Mouse (Mus musculus) liver, postnatal 0 days (tissue): ENCODE measurements around the gene Wdhd1. TPM values are rescaled to one million over a fixed set of nuclear protein-coding genes. Genes with fewer than 3 reads are reported as not detected.

Source experiments
- ATAC-seq: fragments of 200-750 bp; cut with Nextera tagmentation; 2 replicates; pipeline ENCODE4 v1.8.0; 2017; ENCODE audit warnings: mild to moderate bottlenecking, moderate library complexity
- DNase-seq: peaks from one replicate; pipeline ENCODE4 v3.0.0-alpha.2; 2016
- H3K27ac ChIP-seq: fragments of 300-500 bp; sonication (generic); 2 replicates; pipeline ENCODE4 v1.5.1; 2014; ENCODE audit warnings: antibody characterized with exemption, moderate library complexity, mild to moderate bottlenecking, low read depth
- H3K27me3 ChIP-seq: fragments of 300-500 bp; sonication (generic); 2 replicates; pipeline ENCODE4 v1.6.1; 2014; ENCODE audit warnings: low read length, control low read depth, mixed read lengths; ENCODE audit not compliant: insufficient read depth
- H3K36me3 ChIP-seq: fragments of 300-500 bp; sonication (generic); replicated peaks from 2 replicates; pipeline ENCODE4 v1.6.1; 2014; ENCODE audit warnings: mild to moderate bottlenecking, control low read depth, low read length, moderate library complexity, mixed read lengths; ENCODE audit not compliant: insufficient read depth
- H3K4me1 ChIP-seq: fragments of 300-500 bp; sonication (generic); 2 replicates; pipeline ENCODE4 v1.6.1; 2014; ENCODE audit warnings: antibody characterized with exemption, mild to moderate bottlenecking, control low read depth; ENCODE audit not compliant: insufficient read depth
- H3K4me2 ChIP-seq: fragments of 300-500 bp; sonication (generic); 2 replicates; pipeline ENCODE4 v1.6.1; 2014; ENCODE audit warnings: low read depth, mild to moderate bottlenecking, low read length, moderate library complexity, mixed read lengths
- H3K4me3 ChIP-seq: fragments of 300-500 bp; sonication (generic); 2 replicates; pipeline ENCODE4 v1.5.1; 2014; ENCODE audit warnings: low read depth, low read length
- H3K9ac ChIP-seq: fragments of 300-500 bp; sonication (generic); replicated peaks from 2 replicates; pipeline ENCODE4 v1.6.1; 2014; ENCODE audit warnings: mild to moderate bottlenecking, moderate library complexity
- H3K9me3 ChIP-seq: fragments of 300-500 bp; sonication (generic); 2 replicates; pipeline ENCODE4 v1.6.1; 2016; ENCODE audit warnings: mild to moderate bottlenecking, control low read depth, low read length, mixed read lengths
- CTCF ChIP-seq: sonication (generic); IDR thresholded peaks from 2 replicates; pipeline ENCODE4 v1.5.1; 2016; ENCODE audit warnings: antibody characterized with exemption, low read depth
- EP300 ChIP-seq: IDR thresholded peaks from 2 replicates; pipeline ENCODE4 v1.6.1; 2016; ENCODE audit warnings: antibody characterized with exemption, low read depth, mild to moderate bottlenecking
- WGBS: fragments of 180-500 bp; shearing (Covaris S2); extraction: QIAGEN DNeasy Blood & Tissue Kit; methylation state at CpG from one replicate; pipeline ENCODE4 v1.1.7; 2014; ENCODE audit not compliant: insufficient replicate concordance; 5-methylcytosine and 5-hydroxymethylcytosine counted together
- polyA plus RNA-seq: library from polyadenylated mRNA; unstranded; fragments of >200 nt; fragmentation: Nextera tagmentation; extraction: Ambion mirVana; gene quantifications from 2 replicates; pipeline ENCODE4 v1.2.1, GENCODE M21; 2015

Gene Wdhd1
- polyA plus RNA-seq, 1 experiment from 2014 or later: 13.7 TPM

- ATAC-seq (no peak), DNase-seq (peak; percentile 26)
- peak overlapping the region; percentile 80 for H3K4me3 ChIP-seq
- no peaks in the 10 kb centered on the region for H3K9me3 ChIP-seq
- 12% methylated on average over 3 of the region's 3 CpGs for WGBS
- TF ChIP-seq EP300 (no peak), CTCF (0 out of 2 replicates have a peak, but pooled peaks have one; percentile 34)
- peaks cover 10% of the 10 kb centered on the region for H3K4me1 ChIP-seq
- peaks cover 29% of the 10 kb centered on the region for H3K36me3 ChIP-seq
- no peak overlapping the region for H3K27ac ChIP-seq
- H3K4me2 ChIP-seq: peak overlapping the region; percentile 77
- peak overlapping the region; percentile 82 for H3K9ac ChIP-seq
- no peaks in the 10 kb centered on the region for H3K27me3 ChIP-seq
Measured at GRCm38 (mm10) chr14:47275417-47275816, 1.2 kb downstream of the Wdhd1 start.

DNA sequence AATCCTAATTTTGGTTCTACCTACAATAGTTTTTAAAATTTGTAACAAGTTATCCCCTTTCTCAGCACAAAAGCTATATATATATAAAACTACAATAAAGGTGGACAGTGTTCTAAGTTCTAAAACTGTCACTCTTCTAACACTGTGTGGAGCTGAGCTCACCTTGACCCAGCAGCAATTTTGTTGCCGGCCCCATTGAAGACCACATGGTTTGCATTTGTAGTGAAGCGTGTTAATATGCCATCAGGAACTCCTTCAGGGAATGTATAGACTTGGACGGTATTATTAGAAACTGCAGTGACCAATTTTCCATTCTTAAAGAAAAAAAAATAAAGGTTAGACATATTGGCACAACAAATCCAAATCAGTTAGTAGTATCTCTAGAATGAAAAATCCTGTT is 2.9 kb downstream of the Wdhd1 start:
- H3K36me3 ChIP-seq: peaks cover 43% of the 10 kb centered on the region
- WGBS: 90% methylated on average over 3 of the region's 3 CpGs
- no peak for DNase-seq
- H3K4me2 ChIP-seq: no peak overlapping the region
- no peak for ATAC-seq
- no peak overlapping the region for H3K27ac ChIP-seq
- H3K4me3 ChIP-seq: no peak overlapping the region
- H3K4me1 ChIP-seq: peaks cover 10% of the 10 kb centered on the region
- H3K27me3 ChIP-seq: no peaks in the 10 kb centered on the region
- H3K9me3 ChIP-seq: no peaks in the 10 kb centered on the region
- TF ChIP-seq EP300 (no peak), CTCF (no peak)
- H3K9ac ChIP-seq: no peak overlapping the region

DNA sequence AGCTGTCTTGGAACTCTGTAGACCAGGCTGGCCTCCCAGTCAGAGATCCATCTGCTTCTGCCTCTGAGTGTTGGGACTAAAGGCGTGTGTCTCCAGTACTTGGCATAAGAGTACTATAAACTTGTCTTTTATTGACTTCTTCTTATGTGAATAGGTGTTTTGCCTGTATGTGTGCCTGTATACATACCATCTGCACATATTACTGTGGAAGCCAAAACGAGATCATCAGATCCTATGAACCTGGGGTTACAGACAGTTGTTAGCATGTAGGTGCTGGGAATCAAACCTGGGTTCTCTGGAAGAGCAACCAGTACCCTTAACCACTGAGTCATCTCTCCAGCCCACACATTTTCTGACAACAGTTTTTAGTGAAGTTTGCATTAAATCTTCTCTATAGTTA is 7.0 kb downstream of the Wdhd1 start:
- 93% methylated on average over 2 of the region's 2 CpGs for WGBS

DNA sequence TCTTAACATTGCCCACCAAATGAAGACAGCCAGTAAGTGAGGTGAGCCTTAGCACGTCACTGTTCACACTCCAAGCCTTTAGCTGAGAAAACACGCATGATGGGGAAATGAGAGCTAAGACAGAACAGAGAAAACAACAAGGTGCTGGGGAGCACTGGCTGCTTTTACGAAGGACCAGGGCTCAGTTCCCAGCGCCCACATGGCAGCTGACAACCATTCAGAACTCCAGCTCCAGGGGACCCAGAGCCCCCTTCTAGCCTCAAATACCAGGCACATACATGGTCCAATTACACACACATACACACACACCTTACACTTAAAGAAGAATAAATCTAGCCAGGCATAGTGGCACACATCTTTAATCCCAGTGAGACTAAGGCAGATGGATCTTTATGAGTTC is 7.6 kb downstream of the Wdhd1 start:
- H3K9me3 ChIP-seq: no peaks in the 10 kb centered on the region
- 94% methylated on average over 4 of the region's 4 CpGs for WGBS
- no peaks in the 10 kb centered on the region for H3K4me1 ChIP-seq
- ATAC-seq (no peak), DNase-seq (no peak)
- no peaks in the 10 kb centered on the region for H3K27me3 ChIP-seq
- no peak overlapping the region for H3K4me2 ChIP-seq
- no peak overlapping the region for H3K9ac ChIP-seq
- no peak overlapping the region for H3K27ac ChIP-seq
- H3K36me3 ChIP-seq: peaks cover 78% of the 10 kb centered on the region
- TF ChIP-seq EP300 (no peak), CTCF (no peak)
- H3K4me3 ChIP-seq: no peak overlapping the region

More for the DNA sequence above, 7.0 kb downstream of the Wdhd1 start:
- peaks cover 80% of the 10 kb centered on the region for H3K36me3 ChIP-seq
- H3K27me3 ChIP-seq: no peaks in the 10 kb centered on the region
- no peak overlapping the region for H3K9ac ChIP-seq
- no peak for ATAC-seq
- H3K4me2 ChIP-seq: no peak overlapping the region
- H3K9me3 ChIP-seq: no peaks in the 10 kb centered on the region
- DNase-seq: no peak
- no peaks in the 10 kb centered on the region for H3K4me1 ChIP-seq
- no peak overlapping the region for H3K4me3 ChIP-seq
- no peak overlapping the region for H3K27ac ChIP-seq
- TF ChIP-seq EP300 (no peak), CTCF (no peak)

DNA sequence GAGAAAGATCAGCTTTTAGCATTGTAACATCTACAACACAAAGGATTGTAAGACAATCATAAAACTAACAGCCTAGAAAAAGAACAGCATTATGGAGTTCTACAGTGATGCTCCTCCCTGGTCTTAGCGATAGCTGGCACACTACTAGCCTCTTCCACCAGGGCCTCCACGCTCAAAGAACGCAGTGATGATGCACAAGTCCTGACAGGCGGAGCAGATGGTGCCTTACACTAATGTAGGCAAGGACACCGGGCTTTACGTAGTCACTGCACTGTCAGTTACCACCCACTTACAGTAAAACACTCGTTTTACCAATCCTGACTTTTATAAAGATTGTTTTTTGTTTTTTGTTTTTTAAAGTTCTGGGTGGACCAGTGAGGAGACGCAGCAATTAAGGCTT is 10.8 kb downstream of the Wdhd1 start:
- Histone ChIP-seq H3K4me3 (no peak overlapping the region), H3K36me3 (peaks cover 66% of the 10 kb centered on the region), H3K9me3 (no peaks in the 10 kb centered on the region), H3K27ac (no peak overlapping the region), H3K4me2 (no peak overlapping the region), H3K27me3 (no peaks in the 10 kb centered on the region), H3K4me1 (no peaks in the 10 kb centered on the region), H3K9ac (no peak overlapping the region)
- ATAC-seq: no peak
- TF ChIP-seq CTCF (no peak), EP300 (no peak)
- no peak for DNase-seq
- 94% methylated on average over 8 of the region's 8 CpGs for WGBS

DNA sequence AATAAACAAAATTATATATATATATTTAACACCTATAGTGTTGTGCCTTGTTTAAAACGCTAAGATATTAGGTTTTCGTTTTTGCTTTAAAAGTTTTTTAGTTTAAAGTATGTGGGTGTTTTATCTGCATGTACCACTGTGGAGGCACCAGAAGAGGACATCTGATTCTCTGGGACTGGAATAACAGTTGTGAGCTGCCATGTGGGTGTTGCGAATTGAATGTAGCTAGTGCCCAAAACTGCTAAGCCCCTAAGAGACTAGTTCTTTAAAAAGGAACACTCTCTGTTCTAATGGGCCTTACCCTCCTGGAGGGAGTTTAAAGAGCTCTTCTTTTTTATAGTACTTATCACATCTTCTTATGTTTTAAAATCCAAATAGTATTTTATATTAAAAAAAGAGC is 11.8 kb downstream of the Wdhd1 start:
- no peak for DNase-seq
- H3K4me1 ChIP-seq: no peaks in the 10 kb centered on the region
- H3K36me3 ChIP-seq: peaks cover 68% of the 10 kb centered on the region
- TF ChIP-seq EP300: no peak
- TF ChIP-seq CTCF: no peak
- H3K4me3 ChIP-seq: no peak overlapping the region
- H3K4me2 ChIP-seq: no peak overlapping the region
- no peak overlapping the region for H3K27ac ChIP-seq
- no peaks in the 10 kb centered on the region for H3K9me3 ChIP-seq
- H3K27me3 ChIP-seq: no peaks in the 10 kb centered on the region
- no peak for ATAC-seq
- H3K9ac ChIP-seq: no peak overlapping the region
- 90% methylated on average over 3 of the region's 3 CpGs for WGBS

DNA sequence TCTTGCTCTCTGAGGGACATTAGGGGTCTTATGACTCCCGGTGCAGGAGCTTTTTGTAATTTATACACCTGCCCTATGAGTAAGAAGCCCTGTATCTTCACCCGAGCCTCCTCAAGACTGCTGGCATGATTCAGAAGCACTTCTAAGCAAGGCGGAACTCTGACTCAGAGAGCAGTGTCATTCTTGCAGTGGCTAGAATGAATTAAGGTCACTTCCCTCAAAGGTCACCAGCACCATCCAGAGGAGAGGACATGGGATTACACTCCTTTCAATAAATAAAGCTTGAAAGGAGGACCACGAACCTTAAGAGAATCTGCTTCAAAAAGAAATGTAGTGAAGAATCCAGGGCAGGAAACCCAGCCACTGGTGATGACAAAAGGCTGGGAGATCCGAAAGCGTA is 26.8 kb downstream of the Wdhd1 start:
- H3K27ac ChIP-seq: no peak overlapping the region
- ATAC-seq (no peak), DNase-seq (no peak)
- peak; percentile 71 for TF ChIP-seq CTCF
- TF ChIP-seq EP300: no peak
- H3K4me3 ChIP-seq: no peak overlapping the region
- H3K9ac ChIP-seq: no peak overlapping the region
- H3K9me3 ChIP-seq: no peaks in the 10 kb centered on the region
- H3K4me1 ChIP-seq: no peaks in the 10 kb centered on the region
- no peak overlapping the region for H3K4me2 ChIP-seq
- 87% methylated on average over 6 of the region's 6 CpGs for WGBS
- peaks cover 45% of the 10 kb centered on the region for H3K36me3 ChIP-seq
- H3K27me3 ChIP-seq: no peaks in the 10 kb centered on the region
